Mouse (Mus musculus): Measurements from ENCODE around the gene Parvb.

DNA sequence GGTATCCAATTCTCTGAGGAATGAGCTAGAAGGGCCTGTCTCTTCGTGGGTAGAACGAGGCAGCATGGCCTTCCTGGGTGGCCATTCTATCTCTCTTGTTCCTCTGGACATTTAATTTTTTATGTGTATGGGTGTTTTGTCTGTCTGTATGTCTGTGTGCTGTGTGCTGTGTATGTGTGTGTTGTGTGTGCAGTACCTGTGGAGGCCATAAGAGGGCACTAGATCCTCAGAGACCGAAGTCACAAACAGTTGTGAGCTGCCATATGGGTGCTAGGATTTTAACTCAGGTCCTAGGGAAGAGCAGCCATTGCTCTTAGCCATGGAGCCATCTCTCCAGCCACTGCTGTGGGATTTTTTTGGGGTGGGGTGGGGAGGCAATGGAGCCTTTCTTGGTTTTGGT is 15.5 kb downstream of the Parvb start:
- no peak for TF ChIP-seq CTCF (conservative IDR thresholded peaks at IDR 0.05; ENCODE audit: insufficient read depth, insufficient read length, low read depth, low read length)
- TF ChIP-seq POLR2A (IDR thresholded peaks at IDR 0.05; ENCODE audit: low read depth, low read length), result no peak

Data from kidney, adult 2 months (tissue).